36 mouse cellular contexts compared by ENCODE assay signal in genomic region chr5:26142891-26143290, GRCm38 (mm10). TPM values are rescaled to one million over a fixed set of nuclear protein-coding genes. Genes with fewer than 3 reads are reported as not detected.
DNase-seq lines count a peak whose midpoint lies in the region; ATAC-seq lines count a peak whose summit lies in the region.
"Had no signal": no experiment of that assay in that cellular context is flagged by ENCODE, and none has a peak within 500 bp of the region (broad histone marks: within the 10 kb centered on the region; RNA-seq: fewer than 3 reads in every experiment).

No protein-coding gene starts in this region.

- H3K4me3 ChIP-seq in hindbrain, embryonic 14.5 days (replicated peaks; ENCODE audit: low read length), result no peak overlapping the region
- no peak overlapping the region for H3K4me3 ChIP-seq in hindbrain, embryonic 10.5 days
- no peak overlapping the region for H3K4me3 ChIP-seq in midbrain, embryonic 14.5 days (replicated peaks; ENCODE audit: low read depth, low read length)
- no peak overlapping the region for H3K4me3 ChIP-seq in midbrain, embryonic 15.5 days
- H3K4me3 ChIP-seq in hindbrain, embryonic 16.5 days (ENCODE audit: low read length), result no peak overlapping the region
- H3K4me3 ChIP-seq in neural tube, embryonic 15.5 days (replicated peaks), result no peak overlapping the region
- H3K4me3 ChIP-seq: erythroblast, embryonic 14.5 days; gastrocnemius, adult 2 months; heart, embryonic 13.5 days; limb, embryonic 10.5 days; limb, embryonic 15.5 days; liver, embryonic 13.5 days; megakaryocyte, embryonic 14.5 days had no signal

- no peaks in the 10 kb centered on the region for H3K4me1 ChIP-seq in hindbrain, embryonic 14.5 days (replicated peaks; ENCODE audit: control insufficient read depth, insufficient read depth, low read length)
- H3K4me1 ChIP-seq in hindbrain, embryonic 10.5 days (replicated peaks), result no peaks in the 10 kb centered on the region
- no peaks in the 10 kb centered on the region for H3K4me1 ChIP-seq in midbrain, embryonic 14.5 days (ENCODE audit: control insufficient read depth, insufficient read depth, low read length)
- 0 out of 2 replicates have a peak, but pooled peaks cover 3% of the 10 kb centered on the region for H3K4me1 ChIP-seq in midbrain, embryonic 15.5 days
- H3K4me1 ChIP-seq in hindbrain, embryonic 16.5 days (ENCODE audit: control insufficient read depth, insufficient read depth, low read depth, low read length), result no peaks in the 10 kb centered on the region; the same call in 1 of the 2 replicates
- H3K4me1 ChIP-seq in neural tube, embryonic 15.5 days, result peaks cover 11% of the 10 kb centered on the region
- H3K4me1 ChIP-seq: heart, embryonic 13.5 days; limb, embryonic 10.5 days; limb, embryonic 15.5 days; liver, embryonic 13.5 days; megakaryocyte, embryonic 14.5 days had no signal

- no peaks in the 10 kb centered on the region for H3K27me3 ChIP-seq in hindbrain, embryonic 14.5 days (ENCODE audit: control insufficient read depth, insufficient read depth, low read length)
- H3K27me3 ChIP-seq in hindbrain, embryonic 10.5 days (ENCODE audit: insufficient read depth, poor library complexity, severe bottlenecking), result no peaks in the 10 kb centered on the region
- no peaks in the 10 kb centered on the region for H3K27me3 ChIP-seq in midbrain, embryonic 14.5 days (ENCODE audit: control insufficient read depth, insufficient read depth, low read length)
- no peaks in the 10 kb centered on the region for H3K27me3 ChIP-seq in midbrain, embryonic 15.5 days (replicated peaks)
- no peaks in the 10 kb centered on the region for H3K27me3 ChIP-seq in hindbrain, embryonic 16.5 days (replicated peaks; ENCODE audit: control insufficient read depth, insufficient read depth, low read length)
- no peaks in the 10 kb centered on the region for H3K27me3 ChIP-seq in neural tube, embryonic 15.5 days (replicated peaks)
- H3K27me3 ChIP-seq: heart, embryonic 13.5 days; limb, embryonic 15.5 days; liver, embryonic 13.5 days; megakaryocyte, embryonic 14.5 days; Patski had no signal

- no peak overlapping the region for H3K4me2 ChIP-seq in hindbrain, embryonic 14.5 days (replicated peaks)
- H3K4me2 ChIP-seq in midbrain, embryonic 14.5 days (ENCODE audit: low read length), result no peak overlapping the region
- H3K4me2 ChIP-seq in midbrain, embryonic 15.5 days, result no peak overlapping the region
- no peak overlapping the region for H3K4me2 ChIP-seq in hindbrain, embryonic 16.5 days (ENCODE audit: low read length)
- H3K4me2 ChIP-seq in neural tube, embryonic 15.5 days, result no peak overlapping the region
- H3K4me2 ChIP-seq: heart, embryonic 13.5 days; limb, embryonic 15.5 days; liver, embryonic 13.5 days had no signal

- 47% methylated on average over 6 of the region's 6 CpGs for WGBS in hindbrain, embryonic 14.5 days
- WGBS in hindbrain, embryonic 10.5 days, result 91% methylated on average over 6 of the region's 6 CpGs
- WGBS in midbrain, embryonic 14.5 days, result 71% methylated on average over 6 of the region's 6 CpGs
- WGBS in midbrain, embryonic 15.5 days, result 73% methylated on average over 6 of the region's 6 CpGs
- 60% methylated on average over 6 of the region's 6 CpGs for WGBS in hindbrain, embryonic 16.5 days
- 30% methylated on average over 6 of the region's 6 CpGs for WGBS in neural tube, embryonic 15.5 days

- H3K36me3 ChIP-seq in hindbrain, embryonic 14.5 days (replicated peaks; ENCODE audit: control insufficient read depth, insufficient read depth), result no peaks in the 10 kb centered on the region
- no peaks in the 10 kb centered on the region for H3K36me3 ChIP-seq in hindbrain, embryonic 10.5 days
- no peaks in the 10 kb centered on the region for H3K36me3 ChIP-seq in midbrain, embryonic 14.5 days (ENCODE audit: control insufficient read depth, insufficient read depth, low read length)
- H3K36me3 ChIP-seq in midbrain, embryonic 15.5 days (replicated peaks), result no peaks in the 10 kb centered on the region
- H3K36me3 ChIP-seq in hindbrain, embryonic 16.5 days (ENCODE audit: control insufficient read depth, insufficient read depth, low read length), result no peaks in the 10 kb centered on the region
- no peaks in the 10 kb centered on the region for H3K36me3 ChIP-seq in neural tube, embryonic 15.5 days
- H3K36me3 ChIP-seq: heart, embryonic 13.5 days; limb, embryonic 10.5 days; limb, embryonic 15.5 days; liver, embryonic 13.5 days had no signal

- H3K27ac ChIP-seq in hindbrain, embryonic 14.5 days, result 0 out of 2 replicates have a peak overlapping the region, but pooled peaks have one; percentile 51
- no peak overlapping the region for H3K27ac ChIP-seq in hindbrain, embryonic 10.5 days
- H3K27ac ChIP-seq in midbrain, embryonic 14.5 days (replicated peaks; ENCODE audit: low read depth, low read length), result peak overlapping the region; percentile 45; the same call in 1 of the 2 replicates
- no peak overlapping the region for H3K27ac ChIP-seq in midbrain, embryonic 15.5 days
- no peak overlapping the region for H3K27ac ChIP-seq in hindbrain, embryonic 16.5 days (ENCODE audit: low read depth, low read length)
- H3K27ac ChIP-seq in neural tube, embryonic 15.5 days (replicated peaks), result no peak overlapping the region
- H3K27ac ChIP-seq: gastrocnemius, adult 2 months; heart, embryonic 13.5 days; limb, embryonic 10.5 days; limb, embryonic 15.5 days; liver, embryonic 13.5 days; stomach, postnatal 0 days had no signal

- H3K9ac ChIP-seq in hindbrain, embryonic 14.5 days, result no peak overlapping the region
- no peak overlapping the region for H3K9ac ChIP-seq in midbrain, embryonic 14.5 days (replicated peaks; ENCODE audit: low read length)
- H3K9ac ChIP-seq in midbrain, embryonic 15.5 days, result no peak overlapping the region
- H3K9ac ChIP-seq in hindbrain, embryonic 16.5 days (ENCODE audit: low read depth, low read length), result no peak overlapping the region
- no peak overlapping the region for H3K9ac ChIP-seq in neural tube, embryonic 15.5 days (replicated peaks)
- H3K9ac ChIP-seq: heart, embryonic 13.5 days; limb, embryonic 15.5 days; liver, embryonic 13.5 days had no signal

- H3K9me3 ChIP-seq in hindbrain, embryonic 14.5 days (ENCODE audit: control insufficient read depth, low read length), result no peaks in the 10 kb centered on the region
- no peaks in the 10 kb centered on the region for H3K9me3 ChIP-seq in hindbrain, embryonic 10.5 days
- H3K9me3 ChIP-seq in midbrain, embryonic 14.5 days (ENCODE audit: control insufficient read depth, low read length), result no peaks in the 10 kb centered on the region
- no peaks in the 10 kb centered on the region for H3K9me3 ChIP-seq in midbrain, embryonic 15.5 days
- H3K9me3 ChIP-seq in hindbrain, embryonic 16.5 days (ENCODE audit: control insufficient read depth, low read length), result no peaks in the 10 kb centered on the region
- H3K9me3 ChIP-seq in neural tube, embryonic 15.5 days (replicated peaks), result no peaks in the 10 kb centered on the region
- H3K9me3 ChIP-seq: limb, embryonic 10.5 days; limb, embryonic 15.5 days had no signal

- DNase-seq in hindbrain, embryonic 14.5 days (ENCODE audit: low spot score), result peak; percentile 33
- no peak for DNase-seq in hindbrain, embryonic 10.5 days (ENCODE audit: low spot score)
- DNase-seq in midbrain, embryonic 14.5 days, result peak; percentile 31
- no peak for DNase-seq in gastrocnemius, postnatal 4 days (ENCODE audit: low spot score in 2 of 2)
- DNase-seq: adrenal gland, postnatal 10 days; cerebellum, adult 18-20 months; cerebellum, postnatal 14 days; gastrocnemius, adult 2 months; gastrocnemius, postnatal 36 days; heart, postnatal 14 days; kidney, adult 2 months; kidney, postnatal 14 days; layer of hippocampus, adult 9-11 months; liver, embryonic 13.5 days; lung, adult 18-20 months; lung, postnatal 4 days; right cerebral cortex, postnatal 4 days had no signal

- peak; percentile 79; the same call in 1 of the 2 replicates for ATAC-seq in hindbrain, embryonic 14.5 days (ENCODE audit: low FRiP score)
- ATAC-seq in midbrain, embryonic 14.5 days (ENCODE audit: low FRiP score, low TSS enrichment), result no peak
- ATAC-seq in midbrain, embryonic 15.5 days (replicated peaks), result no peak
- ATAC-seq in hindbrain, embryonic 16.5 days, result peak; percentile 79
- ATAC-seq in neural tube, embryonic 15.5 days (ENCODE audit: low FRiP score), result peak; percentile 84
- ATAC-seq: forebrain, embryonic 16.5 days; lung, postnatal 0 days; Patski had no signal

RNA-seq across cellular contexts. Expression of gene Gm10220, which starts 21.7 kb away (rescaled TPM):
- polyA plus RNA-seq in hindbrain, embryonic 14.5 days (2014; fragmentation: Nextera tagmentation; extraction: Ambion mirVana), result not detected in 2 replicates
- polyA plus RNA-seq in hindbrain, embryonic 10.5 days (2016; fragmentation: Nextera tagmentation; extraction: Ambion mirVana), result not detected in 2 replicates
- polyA plus RNA-seq in midbrain, embryonic 14.5 days (2014; fragmentation: Nextera tagmentation; extraction: Ambion mirVana), result 0.11 TPM in 1 of 2 replicates, not detected in the other
- 0.15 and 0.23 TPM in 2 replicates for polyA plus RNA-seq in midbrain, embryonic 15.5 days (2015; fragmentation: Nextera tagmentation; extraction: Ambion mirVana)
- polyA plus RNA-seq in hindbrain, embryonic 16.5 days (2015; fragmentation: Nextera tagmentation; extraction: Ambion mirVana), result 0.12 and 0.15 TPM in 2 replicates
- polyA plus RNA-seq in neural tube, embryonic 15.5 days (2015; fragmentation: Nextera tagmentation; extraction: Ambion mirVana), result 0.18 and 0.19 TPM in 2 replicates
- not detected for total RNA-seq in gastrocnemius, postnatal 4 days (2021)
- total RNA-seq: adrenal gland, postnatal 10 days; gastrocnemius, adult 2 months; gastrocnemius, postnatal 36 days; heart, postnatal 14 days; left cerebral cortex, postnatal 10 days; MEL had no signal
- polyA plus RNA-seq: cortical plate, adult 2 months; erythroblast, embryonic 14.5 days; forebrain, embryonic 11.5 days; forebrain, embryonic 16.5 days; intestine, embryonic 14.5 days; kidney, adult 2 months; limb, embryonic 10.5 days; liver, embryonic 13.5 days; lung, postnatal 0 days; Patski; spleen, adult 2 months had no signal

RNA-seq across cellular contexts. Expression of gene 5031410I06Rik, which starts 37.7 kb away (rescaled TPM):
- polyA plus RNA-seq in hindbrain, embryonic 14.5 days (2014; fragmentation: Nextera tagmentation; extraction: Ambion mirVana), result 0.12 and 0.17 TPM in 2 replicates
- polyA plus RNA-seq in hindbrain, embryonic 10.5 days (2016; fragmentation: Nextera tagmentation; extraction: Ambion mirVana), result 0.07 and 0.09 TPM in 2 replicates
- 0.24 and 0.32 TPM in 2 replicates for polyA plus RNA-seq in midbrain, embryonic 14.5 days (2014; fragmentation: Nextera tagmentation; extraction: Ambion mirVana)
- polyA plus RNA-seq in midbrain, embryonic 15.5 days (2015; fragmentation: Nextera tagmentation; extraction: Ambion mirVana), result 0.14 and 0.15 TPM in 2 replicates
- 0.07 and 0.31 TPM in 2 replicates for polyA plus RNA-seq in hindbrain, embryonic 16.5 days (2015; fragmentation: Nextera tagmentation; extraction: Ambion mirVana)
- 0.24 and 0.28 TPM in 2 replicates for polyA plus RNA-seq in neural tube, embryonic 15.5 days (2015; fragmentation: Nextera tagmentation; extraction: Ambion mirVana)
- not detected for total RNA-seq in gastrocnemius, postnatal 4 days (2021)
- total RNA-seq: adrenal gland, postnatal 10 days; gastrocnemius, adult 2 months; gastrocnemius, postnatal 36 days; heart, adult 8-10 months; heart, postnatal 14 days; left cerebral cortex, postnatal 10 days; MEL had no signal
- polyA plus RNA-seq: cortical plate, adult 2 months; erythroblast, embryonic 14.5 days; forebrain, embryonic 16.5 days; intestine, embryonic 14.5 days; kidney, adult 2 months; limb, embryonic 10.5 days; limb, embryonic 15.5 days; liver, embryonic 13.5 days; lung, postnatal 0 days; Patski; spleen, adult 2 months; stomach, postnatal 0 days had no signal

RNA-seq across cellular contexts. Expression of gene Gm10471, which starts 53.8 kb away (rescaled TPM):
- not detected in 2 replicates for polyA plus RNA-seq in hindbrain, embryonic 14.5 days (2014; fragmentation: Nextera tagmentation; extraction: Ambion mirVana)
- polyA plus RNA-seq in hindbrain, embryonic 10.5 days (2016; fragmentation: Nextera tagmentation; extraction: Ambion mirVana), result not detected in 2 replicates
- 0.18 TPM in 1 of 2 replicates, not detected in the other for polyA plus RNA-seq in midbrain, embryonic 14.5 days (2014; fragmentation: Nextera tagmentation; extraction: Ambion mirVana)
- polyA plus RNA-seq in midbrain, embryonic 15.5 days (2015; fragmentation: Nextera tagmentation; extraction: Ambion mirVana), result 0.05 TPM in 1 of 2 replicates, not detected in the other
- not detected in 2 replicates for polyA plus RNA-seq in hindbrain, embryonic 16.5 days (2015; fragmentation: Nextera tagmentation; extraction: Ambion mirVana)
- polyA plus RNA-seq in neural tube, embryonic 15.5 days (2015; fragmentation: Nextera tagmentation; extraction: Ambion mirVana), result 0.14 TPM in 1 of 2 replicates, not detected in the other
- not detected for total RNA-seq in gastrocnemius, postnatal 4 days (2021)
- total RNA-seq: adrenal gland, postnatal 10 days; gastrocnemius, adult 2 months; gastrocnemius, postnatal 36 days; heart, adult 8-10 months; heart, postnatal 14 days; left cerebral cortex, postnatal 10 days; MEL had no signal
- polyA plus RNA-seq: cortical plate, adult 2 months; erythroblast, embryonic 14.5 days; forebrain, embryonic 11.5 days; forebrain, embryonic 16.5 days; heart, embryonic 13.5 days; intestine, embryonic 14.5 days; kidney, adult 2 months; limb, embryonic 10.5 days; liver, embryonic 13.5 days; lung, postnatal 0 days; Patski; spleen, adult 2 months; stomach, postnatal 0 days had no signal

Comparison
In these comparisons a context has a peak if more than half of its experiments do, and no peak if none do; other contexts are left out.
1. DNase-seq: peak in hindbrain, embryonic 14.5 days (single experiment) and midbrain, embryonic 14.5 days (single experiment); none in hindbrain, embryonic 10.5 days (single experiment) and gastrocnemius, postnatal 4 days (0 of 2).
2. H3K27ac ChIP-seq: peak in hindbrain, embryonic 14.5 days (single experiment) and midbrain, embryonic 14.5 days (single experiment); none in hindbrain, embryonic 10.5 days (single experiment), midbrain, embryonic 15.5 days (single experiment), hindbrain, embryonic 16.5 days (single experiment) and neural tube, embryonic 15.5 days (single experiment).
3. ATAC-seq: peak in hindbrain, embryonic 14.5 days (single experiment), hindbrain, embryonic 16.5 days (single experiment) and neural tube, embryonic 15.5 days (single experiment); none in midbrain, embryonic 14.5 days (single experiment) and midbrain, embryonic 15.5 days (single experiment).